Mouse (Mus musculus) thymus, adult 18-20 months (tissue): ENCODE measurements around the gene Ndufb7.
A peak's percentile ranks its signal among the peaks of the same experiment; 100 is the strongest.
"Not testable (repeated sequence)": the region's sequence is repeated elsewhere in the genome, so short reads cannot be mapped to it uniquely, and the experiment has no call there.

Experiments
- DNase-seq, 2 experiments: peaks; one replicate each; pipeline ENCODE4 v3.0.0; 2022; ENCODE audit warnings: mixed read lengths in 2 of 2

Gene Ndufb7

GRCm38 (mm10) chr8:83576921-83577320 is 10.4 kb downstream of the Ndufb7 start:
- DNase-seq, result no peak

- DNase-seq, result peak in 1 of 2 experiments; percentile 1
These were observed 10.9 kb downstream of the Ndufb7 start for GRCm38 (mm10) chr8:83577384-83577791.

GRCm38 (mm10) chr8:83578131-83579055 is 11.9 kb downstream of the Ndufb7 start:
- peak in 1 of 2 experiments; percentile 1 for DNase-seq

- DNase-seq, result no peak
These were observed 13.2 kb downstream of the Ndufb7 start for GRCm38 (mm10) chr8:83579676-83580075.

- no peak for DNase-seq
These were observed 14.4 kb downstream of the Ndufb7 start for GRCm38 (mm10) chr8:83580826-83581225.

- DNase-seq, result no peak
These were observed 15.8 kb downstream of the Ndufb7 start for GRCm38 (mm10) chr8:83582226-83582625.

GRCm38 (mm10) chr8:83583236-83583635 is 16.8 kb downstream of the Ndufb7 start:
- no peak for DNase-seq

GRCm38 (mm10) chr8:83584771-83585170 is 18.3 kb downstream of the Ndufb7 start:
- no peak for DNase-seq

GRCm38 (mm10) chr8:83585333-83585732 is 18.9 kb downstream of the Ndufb7 start:
- DNase-seq, result no peak

- DNase-seq, result no peak
These were observed 21.2 kb downstream of the Ndufb7 start for GRCm38 (mm10) chr8:83587644-83588043.

GRCm38 (mm10) chr8:83588886-83589285 is 22.4 kb downstream of the Ndufb7 start:
- no peak for DNase-seq

GRCm38 (mm10) chr8:83590488-83591023 is 24.1 kb downstream of the Ndufb7 start:
- DNase-seq, result no peak

- DNase-seq, result no peak
These were observed 26.2 kb downstream of the Ndufb7 start for GRCm38 (mm10) chr8:83592682-83593081.

GRCm38 (mm10) chr8:83593325-83594166 is 27.1 kb downstream of the Ndufb7 start:
- no peak for DNase-seq

GRCm38 (mm10) chr8:83594167-83595049 is 27.9 kb downstream of the Ndufb7 start:
- peak; percentile 97 for DNase-seq

GRCm38 (mm10) chr8:83595050-83595345 is 28.5 kb downstream of the Ndufb7 start:
- not testable (repeated sequence) for DNase-seq

GRCm38 (mm10) chr8:83596369-83596768 is 29.9 kb downstream of the Ndufb7 start:
- DNase-seq, result no peak

- no peak for DNase-seq
These were observed 31.7 kb downstream of the Ndufb7 start for GRCm38 (mm10) chr8:83598146-83598545.

- no peak for DNase-seq
These were observed 33.3 kb downstream of the Ndufb7 start for GRCm38 (mm10) chr8:83599814-83600213.

GRCm38 (mm10) chr8:83602650-83603029 is 36.2 kb downstream of the Ndufb7 start:
- no peak for DNase-seq

GRCm38 (mm10) chr8:83607661-83608397 is 41.4 kb downstream of the Ndufb7 start, which contains the start of the genes Tecr and Dnajb1:
Gene Tecr (minus strand): TSS chr8:83607971.
Gene Dnajb1 (plus strand): TSS chr8:83608193.
- peak; percentile 100 for DNase-seq
